Mouse (Mus musculus) thymus, adult 2 months (tissue): ENCODE data around the gene Hsd11b1.

Source experiments
- CTCF ChIP-seq: fragments of 200-500 bp; IDR thresholded peaks from 2 replicates; pipeline ENCODE4 v1.5.1; 2012; ENCODE audit warnings: mild to moderate bottlenecking, control low read depth, low read length, moderate library complexity, borderline replicate concordance; ENCODE audit not compliant: control insufficient read depth, poor library complexity, insufficient read depth; ENCODE audit errors: extremely low read depth
- POLR2A ChIP-seq: fragments of 200-500 bp; IDR thresholded peaks from 2 replicates; pipeline ENCODE4 v1.6.1; 2012; ENCODE audit warnings: mild to moderate bottlenecking, low read length, control low read depth, moderate library complexity; ENCODE audit not compliant: control insufficient read depth, poor library complexity, insufficient read depth; ENCODE audit errors: extremely low read depth

GRCm38 (mm10) chr1:193255488-193256288, 8.2 kb downstream of the Hsd11b1 start:
- TF ChIP-seq CTCF = no peak
- TF ChIP-seq POLR2A = no peak
